Mouse (Mus musculus) limb, embryonic 10.5 days (tissue): ENCODE results near the gene Gm20903. TPM values are rescaled to one million over a fixed set of nuclear protein-coding genes. Genes with fewer than 3 reads are reported as not detected.
"Not testable (repeated sequence)": the region's sequence is repeated elsewhere in the genome, so short reads cannot be mapped to it uniquely, and the experiment has no call there.

ENCODE experiments used
- DNase-seq: peaks from one replicate; pipeline ENCODE4 v3.0.0-alpha.2; 2017; ENCODE audit warnings: low spot score
- H3K27ac ChIP-seq: fragments of 300-500 bp; sonication (generic); 2 replicates; pipeline ENCODE4 v1.5.1; 2016; ENCODE audit warnings: mild to moderate bottlenecking
- H3K27me3 ChIP-seq: fragments of 300-500 bp; sonication (generic); 2 replicates; pipeline ENCODE4 v1.6.1; 2016; ENCODE audit warnings: low read depth, mild to moderate bottlenecking; ENCODE audit not compliant: poor library complexity, severe bottlenecking
- H3K36me3 ChIP-seq: fragments of 300-500 bp; sonication (generic); 2 replicates; pipeline ENCODE4 v1.6.1; 2016; ENCODE audit warnings: mild to moderate bottlenecking, moderate library complexity
- H3K4me1 ChIP-seq: fragments of 300-500 bp; sonication (generic); 2 replicates; pipeline ENCODE4 v1.6.1; 2016
- H3K4me3 ChIP-seq: fragments of 300-500 bp; sonication (generic); 2 replicates; pipeline ENCODE4 v1.5.1; 2016; ENCODE audit warnings: mild to moderate bottlenecking, moderate library complexity
- H3K9me3 ChIP-seq: fragments of 300-500 bp; sonication (generic); replicated peaks from 2 replicates; pipeline ENCODE4 v1.6.1; 2016; ENCODE audit warnings: mild to moderate bottlenecking
- WGBS: fragments of 180-500 bp; shearing (Covaris S2); methylation state at CpG from one replicate; pipeline ENCODE4 v1.1.7; 2016; 5-methylcytosine and 5-hydroxymethylcytosine counted together
- polyA plus RNA-seq: library from polyadenylated mRNA; unstranded; fragments of >200 nt; fragmentation: Nextera tagmentation; extraction: Ambion mirVana; gene quantifications from 2 replicates; pipeline ENCODE4 v1.2.1, GENCODE M21; 2016

Gm20903 gene
- not detected in 2 replicates for polyA plus RNA-seq

GRCm38 (mm10) chrY:73669015-73669414 is at the start of gene Gm20903:
Gene Gm20903, plus strand, starts transcription at chrY:73669315.
- H3K36me3 ChIP-seq, H3K4me1 ChIP-seq, DNase-seq, H3K4me3 ChIP-seq, H3K27ac ChIP-seq, H3K9me3 ChIP-seq, H3K27me3 ChIP-seq: not testable (repeated sequence)
- WGBS = no CpG with 5 or more reads among the region's 6 CpGs
